Mouse (Mus musculus): ENCODE data around the gene Smad1. TPM values are rescaled to one million over a fixed set of nuclear protein-coding genes. Genes with fewer than 3 reads are reported as not detected.
A peak's percentile ranks its signal among the peaks of the same experiment; 100 is the strongest.

Gene Smad1
- polyA plus RNA-seq, 1 experiment, result 48.0 TPM

- Histone ChIP-seq H3K4me3 (ENCODE audit: control insufficient read depth, insufficient read depth, low read length) (peak overlapping the region; percentile 32), H3K36me3 (ENCODE audit: control insufficient read depth, insufficient read depth, low read length) (no peaks in the 10 kb centered on the region; the same call in 1 of the 2 replicates), H3K4me1 (replicated peaks; ENCODE audit: control insufficient read depth, insufficient read depth, low read length) (peaks cover 31% of the 10 kb centered on the region), H3K27ac (ENCODE audit: control insufficient read depth, insufficient read depth, low read length) (peak overlapping the region; percentile 47; the same call in 1 of the 2 replicates), H3K27me3 (ENCODE audit: control insufficient read depth, insufficient read depth, low read length) (no peaks in the 10 kb centered on the region)
- peak; percentile 29 for DNase-seq
- WGBS, result 26% methylated on average over 12 of the region's 12 CpGs
- TF ChIP-seq POLR2A (IDR thresholded peaks at IDR 0.05; ENCODE audit: control insufficient read depth, extremely low read depth, insufficient read depth, low read length, poor library complexity), result no peak
- no peak for TF ChIP-seq CTCF (IDR thresholded peaks at IDR 0.05; ENCODE audit: borderline replicate concordance, control insufficient read depth, extremely low read depth, insufficient read depth, low read length, poor library complexity)
Observed at GRCm38 (mm10) chr8:79370646-79371290, 28.6 kb downstream of the Smad1 start.

- TF ChIP-seq POLR2A (IDR thresholded peaks at IDR 0.05; ENCODE audit: control insufficient read depth, extremely low read depth, insufficient read depth, low read length, poor library complexity) (no peak), CTCF (IDR thresholded peaks at IDR 0.05; ENCODE audit: borderline replicate concordance, control insufficient read depth, extremely low read depth, insufficient read depth, low read length, poor library complexity) (no peak)
- H3K4me1 ChIP-seq (replicated peaks; ENCODE audit: control insufficient read depth, insufficient read depth, low read length), result peaks cover 25% of the 10 kb centered on the region
- H3K4me3 ChIP-seq (ENCODE audit: control insufficient read depth, insufficient read depth, low read length), result no peak overlapping the region
- H3K36me3 ChIP-seq (ENCODE audit: control insufficient read depth, insufficient read depth, low read length), result no peaks in the 10 kb centered on the region; the same call in 1 of the 2 replicates
- WGBS, result 44% methylated on average over 6 of the region's 6 CpGs
- no peak overlapping the region for H3K27ac ChIP-seq (ENCODE audit: control insufficient read depth, insufficient read depth, low read length)
- H3K27me3 ChIP-seq (ENCODE audit: control insufficient read depth, insufficient read depth, low read length), result no peaks in the 10 kb centered on the region
- no peak for DNase-seq
Observed at GRCm38 (mm10) chr8:79369163-79369562, 30.2 kb downstream of the Smad1 start.

- no peak for DNase-seq
- H3K4me3 ChIP-seq (ENCODE audit: control insufficient read depth, insufficient read depth, low read length), result no peak overlapping the region
- TF ChIP-seq POLR2A (IDR thresholded peaks at IDR 0.05; ENCODE audit: control insufficient read depth, extremely low read depth, insufficient read depth, low read length, poor library complexity) (no peak), CTCF (IDR thresholded peaks at IDR 0.05; ENCODE audit: borderline replicate concordance, control insufficient read depth, extremely low read depth, insufficient read depth, low read length, poor library complexity) (no peak)
- WGBS, result 80% methylated on average over 4 of the region's 4 CpGs
- no peaks in the 10 kb centered on the region; the same call in 1 of the 2 replicates for H3K36me3 ChIP-seq (ENCODE audit: control insufficient read depth, insufficient read depth, low read length)
- H3K4me1 ChIP-seq (replicated peaks; ENCODE audit: control insufficient read depth, insufficient read depth, low read length), result peaks cover 25% of the 10 kb centered on the region
- H3K27me3 ChIP-seq (ENCODE audit: control insufficient read depth, insufficient read depth, low read length), result no peaks in the 10 kb centered on the region
- H3K27ac ChIP-seq (ENCODE audit: control insufficient read depth, insufficient read depth, low read length), result no peak overlapping the region
Observed at GRCm38 (mm10) chr8:79367959-79368358, 31.4 kb downstream of the Smad1 start.

- no peak for TF ChIP-seq CTCF (IDR thresholded peaks at IDR 0.05; ENCODE audit: borderline replicate concordance, control insufficient read depth, extremely low read depth, insufficient read depth, low read length, poor library complexity)
- TF ChIP-seq POLR2A (IDR thresholded peaks at IDR 0.05; ENCODE audit: control insufficient read depth, extremely low read depth, insufficient read depth, low read length, poor library complexity), result no peak
- H3K4me1 ChIP-seq (replicated peaks; ENCODE audit: control insufficient read depth, insufficient read depth, low read length), result peaks cover 25% of the 10 kb centered on the region
- H3K27ac ChIP-seq (ENCODE audit: control insufficient read depth, insufficient read depth, low read length), result no peak overlapping the region
- H3K4me3 ChIP-seq (ENCODE audit: control insufficient read depth, insufficient read depth, low read length), result no peak overlapping the region
- DNase-seq, result no peak
- 67% methylated on average over 12 of the region's 12 CpGs for WGBS
- H3K27me3 ChIP-seq (ENCODE audit: control insufficient read depth, insufficient read depth, low read length), result no peaks in the 10 kb centered on the region
- no peaks in the 10 kb centered on the region; the same call in 1 of the 2 replicates for H3K36me3 ChIP-seq (ENCODE audit: control insufficient read depth, insufficient read depth, low read length)
Observed at GRCm38 (mm10) chr8:79367350-79367749, 32.0 kb downstream of the Smad1 start.

GRCm38 (mm10) chr8:79366227-79366626 lies 33.1 kb downstream of the Smad1 start:
- H3K27me3 ChIP-seq (ENCODE audit: control insufficient read depth, insufficient read depth, low read length), result no peaks in the 10 kb centered on the region
- H3K4me1 ChIP-seq (replicated peaks; ENCODE audit: control insufficient read depth, insufficient read depth, low read length), result peaks cover 22% of the 10 kb centered on the region
- no peak overlapping the region for H3K4me3 ChIP-seq (ENCODE audit: control insufficient read depth, insufficient read depth, low read length)
- no peak overlapping the region for H3K27ac ChIP-seq (ENCODE audit: control insufficient read depth, insufficient read depth, low read length)
- WGBS, result 82% methylated on average over 9 of the region's 9 CpGs
- TF ChIP-seq POLR2A (IDR thresholded peaks at IDR 0.05; ENCODE audit: control insufficient read depth, extremely low read depth, insufficient read depth, low read length, poor library complexity) (no peak), CTCF (IDR thresholded peaks at IDR 0.05; ENCODE audit: borderline replicate concordance, control insufficient read depth, extremely low read depth, insufficient read depth, low read length, poor library complexity) (no peak)
- no peaks in the 10 kb centered on the region; the same call in 1 of the 2 replicates for H3K36me3 ChIP-seq (ENCODE audit: control insufficient read depth, insufficient read depth, low read length)
- DNase-seq, result no peak

GRCm38 (mm10) chr8:79365707-79366106 lies 33.6 kb downstream of the Smad1 start:
- Histone ChIP-seq H3K4me1 (replicated peaks; ENCODE audit: control insufficient read depth, insufficient read depth, low read length) (peaks cover 18% of the 10 kb centered on the region), H3K27me3 (ENCODE audit: control insufficient read depth, insufficient read depth, low read length) (no peaks in the 10 kb centered on the region), H3K36me3 (ENCODE audit: control insufficient read depth, insufficient read depth, low read length) (no peaks in the 10 kb centered on the region; the same call in 1 of the 2 replicates), H3K4me3 (ENCODE audit: control insufficient read depth, insufficient read depth, low read length) (no peak overlapping the region), H3K27ac (ENCODE audit: control insufficient read depth, insufficient read depth, low read length) (no peak overlapping the region)
- TF ChIP-seq CTCF (IDR thresholded peaks at IDR 0.05; ENCODE audit: borderline replicate concordance, control insufficient read depth, extremely low read depth, insufficient read depth, low read length, poor library complexity) (no peak), POLR2A (IDR thresholded peaks at IDR 0.05; ENCODE audit: control insufficient read depth, extremely low read depth, insufficient read depth, low read length, poor library complexity) (no peak)
- DNase-seq, result no peak
- WGBS, result 30% methylated on average over 3 of the region's 3 CpGs
